Mouse (Mus musculus) cerebellum, adult (tissue): Measurements from ENCODE around the gene Snhg11.

Source experiments
- ATAC-seq: cut with Nextera tagmentation; 2 replicates; pipeline ENCODE4 v1.9.2; 2017; ENCODE audit warnings: mild to moderate bottlenecking, moderate library complexity, mixed read lengths; ENCODE audit not compliant: insufficient number of reproducible peaks, low FRiP score, low TSS enrichment

Snhg11 gene

GRCm38 (mm10) chr2:158375443-158376122 is at the start of gene Snhg11:
Gene Snhg11, plus strand, starts transcription at chr2:158375638.
- peak; percentile 52 for ATAC-seq

GRCm38 (mm10) chr2:158334356-158334755 is 41.1 kb upstream of the Snhg11 start:
- ATAC-seq, result no peak

GRCm38 (mm10) chr2:158337698-158338097 is 37.7 kb upstream of the Snhg11 start:
- no peak for ATAC-seq

GRCm38 (mm10) chr2:158339948-158340564 is 35.4 kb upstream of the Snhg11 start:
- ATAC-seq, result no peak

GRCm38 (mm10) chr2:158341324-158341723 is 34.1 kb upstream of the Snhg11 start:
- no peak for ATAC-seq

- no peak for ATAC-seq
These were observed 31.9 kb upstream of the Snhg11 start for GRCm38 (mm10) chr2:158343495-158343894.

GRCm38 (mm10) chr2:158346467-158346866 is 29.0 kb upstream of the Snhg11 start:
- no peak for ATAC-seq

GRCm38 (mm10) chr2:158347868-158348267 is 27.6 kb upstream of the Snhg11 start:
- peak; percentile 40; the same call in 1 of the 2 replicates for ATAC-seq

- ATAC-seq, result no peak
These were observed 22.5 kb upstream of the Snhg11 start for GRCm38 (mm10) chr2:158352801-158353520.

- ATAC-seq, result no peak
These were observed 20.9 kb upstream of the Snhg11 start for GRCm38 (mm10) chr2:158354348-158355114.

GRCm38 (mm10) chr2:158355238-158355637 is 20.2 kb upstream of the Snhg11 start:
- ATAC-seq, result no peak

GRCm38 (mm10) chr2:158356121-158356520 is 19.3 kb upstream of the Snhg11 start:
- no peak for ATAC-seq

- ATAC-seq, result no peak
These were observed 15.4 kb upstream of the Snhg11 start for GRCm38 (mm10) chr2:158359757-158360620.

GRCm38 (mm10) chr2:158360873-158361677 is 14.4 kb upstream of the Snhg11 start:
- peak; percentile 78 for ATAC-seq

GRCm38 (mm10) chr2:158361678-158362320 is 13.6 kb upstream of the Snhg11 start:
- ATAC-seq, result 0 out of 2 replicates have a peak, but pooled peaks have one; percentile 14

- no peak for ATAC-seq
These were observed 11.3 kb upstream of the Snhg11 start for GRCm38 (mm10) chr2:158364175-158364574.

GRCm38 (mm10) chr2:158365099-158365850 is 10.2 kb upstream of the Snhg11 start:
- no peak for ATAC-seq

- no peak for ATAC-seq
These were observed 7.8 kb upstream of the Snhg11 start for GRCm38 (mm10) chr2:158367654-158368053.
